Mouse (Mus musculus): Measurements from ENCODE around the gene Cep112. TPM values are rescaled to one million over a fixed set of nuclear protein-coding genes. Genes with fewer than 3 reads are reported as not detected.

The Cep112 gene
- 1.3 and 3.3 TPM in 2 replicates for polyA plus RNA-seq (2012; rRNA removed)

DNA sequence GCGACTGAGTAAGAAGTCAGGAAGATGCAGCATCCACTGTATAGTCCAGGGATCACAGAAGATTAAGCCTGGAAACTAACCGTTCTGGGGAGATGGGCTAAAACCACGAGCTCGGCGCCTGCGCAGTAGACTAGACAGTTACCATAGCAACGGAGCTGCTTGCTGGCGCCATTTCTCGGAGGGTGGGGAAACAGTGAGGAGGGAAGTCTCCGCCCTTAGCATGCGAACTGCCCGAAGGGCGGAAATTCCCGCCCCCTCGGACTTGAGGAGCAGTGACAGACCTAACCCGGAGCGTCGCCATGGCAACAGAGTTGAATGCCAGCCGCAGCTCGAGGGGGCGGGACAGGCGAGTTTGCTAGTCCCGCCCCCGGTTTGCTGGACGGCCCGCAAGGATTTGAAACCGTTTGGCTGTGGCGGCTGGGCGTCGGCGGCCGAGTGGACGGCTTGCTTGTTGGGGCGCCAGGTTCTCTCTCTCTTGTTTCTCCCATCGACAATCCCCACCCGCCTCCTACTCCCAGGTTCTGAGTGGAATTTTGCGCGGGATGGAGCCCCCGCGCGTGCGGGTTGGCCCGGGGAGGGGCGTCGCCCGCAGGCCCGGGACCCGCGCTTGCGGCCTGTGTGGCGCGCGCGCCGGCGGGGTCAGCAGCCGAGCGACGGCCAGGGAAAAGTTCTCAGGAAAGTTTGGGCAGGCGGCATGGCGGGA is at the start of gene Cep112:
Gene Cep112, plus strand, starts transcription at position 304 of the 703 bp plus-strand sequence.
- Histone ChIP-seq H3K27ac (ENCODE audit: insufficient read depth, low read length) (no peak within 1 kb of the TSS), H3K4me3 (replicated peaks; ENCODE audit: insufficient read depth, low read depth, low read length) (peak within 1 kb of the TSS; percentile 51), H3K27me3 (ENCODE audit: control insufficient read depth, insufficient read depth, low read length) (no peaks in the 10 kb centered on the region), H3K4me1 (ENCODE audit: control insufficient read depth, insufficient read depth, low read length) (peaks cover 3% of the 10 kb centered on the region; the same call in 1 of the 2 replicates)
- 1% methylated on average over 61 of the region's 61 CpGs for WGBS
- no peak for TF ChIP-seq POLR2A (IDR thresholded peaks at IDR 0.05; ENCODE audit: borderline replicate concordance, insufficient read depth, low read length)
- TF ChIP-seq CTCF (IDR thresholded peaks at IDR 0.05; ENCODE audit: borderline replicate concordance, insufficient read depth, low read depth, low read length), result no peak
- peak; percentile 89 to 95 for DNase-seq

DNA sequence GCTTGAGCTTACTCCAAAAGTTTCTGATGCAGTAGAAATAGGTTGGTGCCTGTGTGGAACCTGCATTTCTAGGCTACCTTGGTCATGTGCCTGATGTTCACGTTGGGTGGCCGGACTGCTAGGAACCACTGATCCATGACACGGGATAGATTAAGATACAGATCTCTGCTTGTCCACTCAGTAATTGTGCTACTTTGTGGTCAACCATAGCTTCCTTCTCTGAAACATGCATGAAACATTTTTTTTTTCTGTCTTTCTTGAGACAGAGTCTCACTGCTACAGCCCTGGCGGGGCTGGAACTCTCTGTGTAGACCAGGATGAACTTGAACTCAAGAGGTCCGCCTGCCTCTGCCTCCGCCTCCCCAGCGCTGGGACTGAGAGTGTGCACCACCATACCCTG is 48.2 kb upstream of the Cep112 start:
- WGBS, result 90% methylated on average over 7 of the region's 7 CpGs
- H3K4me3 ChIP-seq (replicated peaks; ENCODE audit: insufficient read depth, low read depth, low read length), result no peak overlapping the region
- H3K27ac ChIP-seq (ENCODE audit: insufficient read depth, low read length), result no peak overlapping the region
- H3K27me3 ChIP-seq (ENCODE audit: control insufficient read depth, insufficient read depth, low read length), result no peaks in the 10 kb centered on the region
- no peaks in the 10 kb centered on the region for H3K4me1 ChIP-seq (ENCODE audit: control insufficient read depth, insufficient read depth, low read length)
- TF ChIP-seq CTCF (IDR thresholded peaks at IDR 0.05; ENCODE audit: borderline replicate concordance, insufficient read depth, low read depth, low read length), result no peak
- no peak for TF ChIP-seq POLR2A (IDR thresholded peaks at IDR 0.05; ENCODE audit: borderline replicate concordance, insufficient read depth, low read length)
- DNase-seq, result no peak

DNA sequence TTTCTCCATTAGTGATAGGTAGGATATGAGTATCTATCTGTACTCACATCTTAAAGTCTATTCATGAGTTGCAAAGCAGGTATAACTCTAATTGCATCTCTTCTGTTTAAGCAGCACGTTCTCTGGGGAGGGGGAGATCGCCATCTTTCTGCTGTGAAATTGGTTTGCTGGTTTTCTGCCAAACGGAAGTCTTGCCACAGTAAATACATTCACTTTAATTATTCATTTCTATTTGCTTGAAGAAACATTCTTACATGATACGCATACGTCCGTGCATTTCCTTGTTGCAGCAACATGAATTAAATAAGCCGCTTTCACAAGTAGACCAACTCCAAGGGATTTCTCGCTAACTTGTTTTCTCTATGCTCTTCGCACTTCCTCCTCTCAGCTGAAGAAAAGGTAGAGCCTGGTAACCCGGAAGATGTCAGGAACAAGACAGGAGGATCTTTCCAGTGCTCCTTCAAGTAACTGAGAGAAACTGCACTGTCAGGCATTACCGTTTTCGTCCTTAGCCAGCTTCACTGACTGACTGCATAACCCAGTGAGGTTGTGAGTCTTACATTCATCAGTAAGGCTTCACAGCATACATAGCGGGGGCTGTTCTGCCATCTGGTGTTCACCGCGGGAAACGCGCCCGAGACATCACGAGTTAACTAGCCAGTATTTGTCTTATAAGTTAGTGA is 47.2 kb upstream of the Cep112 start:
- WGBS, result 19% methylated on average over 19 of the region's 19 CpGs
- Histone ChIP-seq H3K4me3 (replicated peaks; ENCODE audit: insufficient read depth, low read depth, low read length) (no peak overlapping the region), H3K27me3 (ENCODE audit: control insufficient read depth, insufficient read depth, low read length) (no peaks in the 10 kb centered on the region), H3K27ac (ENCODE audit: insufficient read depth, low read length) (no peak overlapping the region), H3K4me1 (ENCODE audit: control insufficient read depth, insufficient read depth, low read length) (no peaks in the 10 kb centered on the region)
- TF ChIP-seq CTCF (IDR thresholded peaks at IDR 0.05; ENCODE audit: borderline replicate concordance, insufficient read depth, low read depth, low read length) (peak; percentile 96), POLR2A (IDR thresholded peaks at IDR 0.05; ENCODE audit: borderline replicate concordance, insufficient read depth, low read length) (no peak)
- DNase-seq, result peak; percentile 66 to 72

DNA sequence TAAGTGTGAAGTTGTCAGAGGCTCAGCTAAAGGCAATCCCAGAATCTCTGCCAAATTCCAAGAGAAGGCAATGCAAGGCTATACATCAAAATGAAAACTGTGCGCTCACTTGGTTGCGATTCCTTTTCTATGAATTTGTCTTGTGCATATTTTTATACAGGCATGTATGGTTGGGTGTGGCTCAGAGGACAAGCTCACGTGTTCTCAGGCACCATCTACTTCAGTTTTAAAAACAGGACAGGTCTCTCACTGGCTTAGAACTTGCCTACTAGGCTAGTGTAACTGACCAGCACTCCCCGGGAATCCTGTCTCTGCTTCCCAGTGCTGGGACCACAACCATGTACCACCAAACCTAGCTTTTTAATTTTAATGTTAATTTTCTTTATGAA is 46.6 kb upstream of the Cep112 start:
- no peak for TF ChIP-seq POLR2A (IDR thresholded peaks at IDR 0.05; ENCODE audit: borderline replicate concordance, insufficient read depth, low read length)
- no peak for TF ChIP-seq CTCF (IDR thresholded peaks at IDR 0.05; ENCODE audit: borderline replicate concordance, insufficient read depth, low read depth, low read length)
- H3K4me1 ChIP-seq (ENCODE audit: control insufficient read depth, insufficient read depth, low read length), result no peaks in the 10 kb centered on the region
- no peak overlapping the region for H3K27ac ChIP-seq (ENCODE audit: insufficient read depth, low read length)
- WGBS, result 79% methylated on average over 4 of the region's 4 CpGs
- H3K4me3 ChIP-seq (replicated peaks; ENCODE audit: insufficient read depth, low read depth, low read length), result no peak overlapping the region
- no peak for DNase-seq
- H3K27me3 ChIP-seq (ENCODE audit: control insufficient read depth, insufficient read depth, low read length), result no peaks in the 10 kb centered on the region

GRCm38 (mm10) chr11:108382664-108383063 is 42.3 kb upstream of the Cep112 start:
- no peak overlapping the region for H3K27ac ChIP-seq (ENCODE audit: insufficient read depth, low read length)
- no peak for DNase-seq
- WGBS, result 78% methylated on average over 3 of the region's 3 CpGs

DNA sequence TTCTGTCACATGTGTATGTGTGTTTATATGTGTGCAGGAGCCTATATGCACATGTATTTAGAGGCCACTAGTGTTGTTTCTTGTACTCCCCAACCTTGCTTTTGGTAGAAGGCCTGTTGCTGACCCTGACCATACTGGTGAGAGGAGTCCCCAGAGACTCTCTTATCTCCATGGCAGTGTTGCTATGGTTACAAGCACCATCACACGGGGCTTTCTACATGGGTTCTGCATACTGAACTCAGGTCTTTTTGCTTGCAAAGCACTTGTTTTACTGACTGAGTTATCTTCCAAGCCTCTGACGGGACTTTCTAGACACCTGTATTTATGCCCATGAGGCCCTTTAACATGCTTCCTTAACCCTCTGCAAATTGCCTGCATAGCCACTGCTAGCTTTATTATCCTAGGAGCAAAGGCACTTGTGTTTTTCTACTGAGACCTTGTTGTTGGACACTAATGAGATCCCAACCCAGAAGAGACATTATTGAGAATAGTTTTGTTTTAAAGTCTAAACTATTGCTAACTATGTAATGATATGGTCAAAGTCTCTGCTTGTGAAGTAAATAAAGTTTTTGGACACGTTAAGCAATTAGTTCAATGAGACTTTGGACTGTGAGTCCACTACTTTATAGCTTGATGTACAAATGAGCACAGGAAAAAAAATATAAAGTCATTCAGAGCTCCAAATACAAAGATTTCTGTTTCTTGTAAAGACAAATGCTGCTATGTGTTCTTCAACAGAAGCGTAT is 39.9 kb upstream of the Cep112 start:
- WGBS, result 67% methylated on average over 4 of the region's 4 CpGs
- Histone ChIP-seq H3K4me3 (replicated peaks; ENCODE audit: insufficient read depth, low read depth, low read length) (no peak overlapping the region), H3K4me1 (ENCODE audit: control insufficient read depth, insufficient read depth, low read length) (no peaks in the 10 kb centered on the region), H3K27me3 (ENCODE audit: control insufficient read depth, insufficient read depth, low read length) (no peaks in the 10 kb centered on the region; the same call in 1 of the 2 replicates), H3K27ac (ENCODE audit: insufficient read depth, low read length) (no peak overlapping the region)
- TF ChIP-seq POLR2A (IDR thresholded peaks at IDR 0.05; ENCODE audit: borderline replicate concordance, insufficient read depth, low read length), result no peak
- TF ChIP-seq CTCF (IDR thresholded peaks at IDR 0.05; ENCODE audit: borderline replicate concordance, insufficient read depth, low read depth, low read length), result no peak
- no peak for DNase-seq

More at GRCm38 (mm10) chr11:108382664-108383063, 42.3 kb upstream of the Cep112 start:
- Histone ChIP-seq H3K4me3 (replicated peaks; ENCODE audit: insufficient read depth, low read depth, low read length) (no peak overlapping the region), H3K27me3 (ENCODE audit: control insufficient read depth, insufficient read depth, low read length) (no peaks in the 10 kb centered on the region; the same call in 1 of the 2 replicates), H3K4me1 (ENCODE audit: control insufficient read depth, insufficient read depth, low read length) (no peaks in the 10 kb centered on the region)
- TF ChIP-seq CTCF (IDR thresholded peaks at IDR 0.05; ENCODE audit: borderline replicate concordance, insufficient read depth, low read depth, low read length), result no peak
- no peak for TF ChIP-seq POLR2A (IDR thresholded peaks at IDR 0.05; ENCODE audit: borderline replicate concordance, insufficient read depth, low read length)

DNA sequence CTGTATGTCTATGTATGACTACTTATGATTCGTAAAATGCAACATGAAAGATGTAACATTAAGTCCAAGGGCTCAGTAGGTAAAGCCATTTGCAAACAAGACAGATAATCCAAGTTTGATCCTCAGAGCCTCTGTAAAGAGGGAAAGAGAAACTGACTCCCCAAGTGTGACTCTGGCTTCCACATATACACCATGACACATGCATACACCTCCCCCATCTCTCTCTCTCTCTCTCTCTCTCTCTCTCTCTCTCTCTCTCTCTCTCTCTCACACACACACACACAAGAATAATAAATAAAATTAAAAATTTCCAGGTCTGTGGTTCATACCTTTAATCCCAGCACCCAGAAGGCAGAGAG is 39.3 kb upstream of the Cep112 start:
- Histone ChIP-seq H3K27ac (ENCODE audit: insufficient read depth, low read length) (no peak overlapping the region), H3K4me3 (replicated peaks; ENCODE audit: insufficient read depth, low read depth, low read length) (no peak overlapping the region), H3K4me1 (ENCODE audit: control insufficient read depth, insufficient read depth, low read length) (no peaks in the 10 kb centered on the region), H3K27me3 (ENCODE audit: control insufficient read depth, insufficient read depth, low read length) (no peaks in the 10 kb centered on the region; the same call in 1 of the 2 replicates)
- 92% methylated on average over 1 of the region's 1 CpGs for WGBS
- no peak for DNase-seq
- TF ChIP-seq POLR2A (IDR thresholded peaks at IDR 0.05; ENCODE audit: borderline replicate concordance, insufficient read depth, low read length) (no peak), CTCF (IDR thresholded peaks at IDR 0.05; ENCODE audit: borderline replicate concordance, insufficient read depth, low read depth, low read length) (no peak)

Measured in cerebellum, adult 2 months (tissue).